In the genomic region with DNA sequence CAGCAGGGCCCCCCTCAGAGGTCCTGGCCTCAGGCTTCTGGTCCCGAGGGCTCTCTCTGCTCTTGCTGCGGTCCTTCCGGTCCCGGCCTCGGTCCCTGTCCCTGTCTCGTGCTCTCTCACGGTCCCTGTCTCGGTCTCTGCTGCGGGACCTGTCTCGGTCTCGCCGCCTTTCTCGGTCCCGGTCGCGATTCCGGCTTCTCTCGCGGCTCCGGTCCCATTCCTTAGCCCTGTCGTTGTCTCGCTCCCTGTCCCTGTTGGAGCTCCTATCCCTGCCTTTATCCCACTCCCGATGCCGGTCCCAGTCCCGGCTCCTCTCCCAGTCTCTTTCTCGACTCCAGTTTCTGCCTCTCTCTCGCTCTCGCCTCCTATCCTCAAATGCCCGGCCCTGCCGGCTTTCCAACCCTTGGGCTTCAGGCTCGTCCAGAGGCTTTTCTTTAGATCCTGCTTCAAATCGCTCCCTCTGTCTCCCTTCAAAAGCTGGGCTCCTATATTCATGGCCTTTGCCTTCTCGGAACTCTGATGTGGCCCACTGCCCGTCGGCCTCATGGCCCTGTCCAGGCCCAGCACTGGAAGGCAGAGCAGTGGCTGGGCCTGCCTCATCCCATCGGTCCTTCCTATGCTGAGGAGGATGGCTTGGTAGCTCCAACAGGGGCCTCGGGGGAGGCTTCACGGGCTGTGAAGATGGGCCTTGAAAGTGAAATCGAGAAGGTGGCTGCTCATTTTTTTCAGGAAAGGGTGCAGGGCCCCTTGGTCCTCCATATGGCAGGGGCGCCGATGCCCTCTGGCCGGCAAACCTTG, we compare ENCODE assay signal across 8 mouse cellular contexts. TPM values are rescaled to one million over a fixed set of nuclear protein-coding genes. Genes with fewer than 3 reads are reported as not detected.
DNase-seq lines count a peak whose midpoint lies in the region; ATAC-seq and TF ChIP-seq lines count a peak whose summit lies in the region.

No protein-coding gene starts in this region.

- peak overlapping the region; percentile 55 for H3K4me2 ChIP-seq in heart, embryonic 12.5 days
- H3K4me2 ChIP-seq in heart, postnatal 0 days (ENCODE audit: low read depth, low read length) = peak overlapping the region; percentile 27

- H3K4me1 ChIP-seq in heart, embryonic 12.5 days (replicated peaks) = peaks cover 6% of the 10 kb centered on the region; the same call in 1 of the 2 replicates
- H3K4me1 ChIP-seq in heart, postnatal 0 days (ENCODE audit: control insufficient read depth, insufficient read depth) = no peaks in the 10 kb centered on the region
- peaks cover 25% of the 10 kb centered on the region for H3K4me1 ChIP-seq in midbrain, embryonic 10.5 days

- peak overlapping the region; percentile 61; the same call in 1 of the 2 replicates for H3K9ac ChIP-seq in heart, embryonic 12.5 days
- 0 out of 2 replicates have a peak overlapping the region, but pooled peaks have one; percentile 48 for H3K9ac ChIP-seq in heart, postnatal 0 days (replicated peaks; ENCODE audit: low read depth, low read length)

- peaks cover 26% of the 10 kb centered on the region for H3K36me3 ChIP-seq in heart, embryonic 12.5 days
- H3K36me3 ChIP-seq in heart, postnatal 0 days (replicated peaks; ENCODE audit: control insufficient read depth, insufficient read depth, low read length) = peaks cover 19% of the 10 kb centered on the region
- peaks cover 31% of the 10 kb centered on the region for H3K36me3 ChIP-seq in midbrain, embryonic 10.5 days

- no peak for ATAC-seq in heart, embryonic 12.5 days (ENCODE audit: insufficient number of reproducible peaks, low FRiP score)
- peak; percentile 31; the same call in 1 of the 2 replicates for ATAC-seq in heart, postnatal 0 days (ENCODE audit: insufficient read depth, low read depth)

- H3K27ac ChIP-seq in heart, embryonic 12.5 days (ENCODE audit: poor library complexity, severe bottlenecking) = no peak overlapping the region
- H3K27ac ChIP-seq in heart, postnatal 0 days (ENCODE audit: low read depth) = no peak overlapping the region
- H3K27ac ChIP-seq in midbrain, embryonic 10.5 days (replicated peaks) = peak overlapping the region; percentile 82

- WGBS in heart, embryonic 12.5 days = 31% methylated on average over 42 of the region's 42 CpGs
- WGBS in heart, postnatal 0 days = 31% methylated on average over 42 of the region's 42 CpGs
- WGBS in midbrain, embryonic 10.5 days = 31% methylated on average over 42 of the region's 42 CpGs

- peak overlapping the region; percentile 17 for H3K4me3 ChIP-seq in heart, embryonic 12.5 days
- H3K4me3 ChIP-seq in heart, postnatal 0 days (ENCODE audit: low read depth, low read length) = peak overlapping the region; percentile 7; the same call in 1 of the 2 replicates
- peak overlapping the region; percentile 46 for H3K4me3 ChIP-seq in midbrain, embryonic 10.5 days

- no peak for DNase-seq in heart, adult 8-10 months (ENCODE audit: low spot score)
- peak; percentile 32 for DNase-seq in cerebellum, adult 8-10 months
- DNase-seq in heart, postnatal 0 days (ENCODE audit: low spot score) = no peak
- peak; percentile 44 for DNase-seq in midbrain, embryonic 10.5 days (ENCODE audit: low spot score)
- no peak for DNase-seq in thymus, postnatal 36 days
- no peak for DNase-seq in urinary bladder, postnatal 14 days (ENCODE audit: low spot score)
- DNase-seq in frontal cortex, adult 2 months (ENCODE audit: extremely low spot score in 1 of 2, low spot score in 1 of 2) = no peak

- H3K27me3 ChIP-seq in heart, embryonic 12.5 days (replicated peaks) = no peaks in the 10 kb centered on the region
- H3K27me3 ChIP-seq in heart, postnatal 0 days (ENCODE audit: control insufficient read depth, insufficient read depth, low read length) = no peaks in the 10 kb centered on the region
- no peaks in the 10 kb centered on the region for H3K27me3 ChIP-seq in midbrain, embryonic 10.5 days (ENCODE audit: low read depth, poor library complexity, severe bottlenecking)

- no peak for TF ChIP-seq EP300 in heart, postnatal 0 days (IDR thresholded peaks at IDR 0.05; ENCODE audit: low read depth)

- TF ChIP-seq CTCF in heart, postnatal 0 days (IDR thresholded peaks at IDR 0.05; ENCODE audit: low read depth) = no peak

- H3K9me3 ChIP-seq in heart, embryonic 12.5 days (replicated peaks) = no peaks in the 10 kb centered on the region
- no peaks in the 10 kb centered on the region for H3K9me3 ChIP-seq in heart, postnatal 0 days (replicated peaks; ENCODE audit: control insufficient read depth, low read length)
- no peaks in the 10 kb centered on the region for H3K9me3 ChIP-seq in midbrain, embryonic 10.5 days (replicated peaks)

RNA-seq across cellular contexts. Expression of gene Tcfl5, which starts 17.0 kb away (rescaled TPM):
- polyA plus RNA-seq in heart, embryonic 12.5 days (2016; fragmentation: Nextera tagmentation; extraction: Ambion mirVana) = 0.13 TPM in 1 of 2 replicates, not detected in the other
- not detected for total RNA-seq in heart, adult 8-10 months (2022)
- 0.04 and 0.12 TPM in 2 replicates for total RNA-seq in heart, postnatal 0 days (2014; rRNA removed; ENCODE audit: low replicate concordance)
- polyA plus RNA-seq in heart, postnatal 0 days (2015; fragmentation: Nextera tagmentation; extraction: Ambion mirVana) = not detected in 2 replicates
- 0.22 and 0.26 TPM in 2 replicates for polyA plus RNA-seq in midbrain, embryonic 10.5 days (2016; fragmentation: Nextera tagmentation; extraction: Ambion mirVana)
- polyA plus RNA-seq in frontal cortex, adult 2 months (2012; rRNA removed) = 0.86 and 0.92 TPM in 2 replicates

RNA-seq across cellular contexts. Expression of gene Dido1, which starts 50.2 kb away (rescaled TPM):
- polyA plus RNA-seq in heart, embryonic 12.5 days (2016; fragmentation: Nextera tagmentation; extraction: Ambion mirVana) = 23.6 and 24.2 TPM in 2 replicates
- total RNA-seq in heart, adult 8-10 months (2022) = 10 to 100 TPM; 25.2 to 35.9 (median 31.1) TPM
- total RNA-seq in heart, postnatal 0 days (2014; rRNA removed; ENCODE audit: low replicate concordance) = 22.8 and 28.3 TPM in 2 replicates
- polyA plus RNA-seq in heart, postnatal 0 days (2015; fragmentation: Nextera tagmentation; extraction: Ambion mirVana) = 9.9 and 12.2 TPM in 2 replicates
- polyA plus RNA-seq in midbrain, embryonic 10.5 days (2016; fragmentation: Nextera tagmentation; extraction: Ambion mirVana) = 30.9 and 34.6 TPM in 2 replicates
- polyA plus RNA-seq in frontal cortex, adult 2 months (2012; rRNA removed) = 36.9 and 39.7 TPM in 2 replicates

RNA-seq across cellular contexts. Expression of gene Gid8, which starts 50.4 kb away (rescaled TPM):
- 45.3 and 47.8 TPM in 2 replicates for polyA plus RNA-seq in heart, embryonic 12.5 days (2016; fragmentation: Nextera tagmentation; extraction: Ambion mirVana)
- 10 to 100 TPM; 57.6 to 66.1 (median 59.5) TPM for total RNA-seq in heart, adult 8-10 months (2022)
- 26.7 and 29.8 TPM in 2 replicates for total RNA-seq in heart, postnatal 0 days (2014; rRNA removed; ENCODE audit: low replicate concordance)
- polyA plus RNA-seq in heart, postnatal 0 days (2015; fragmentation: Nextera tagmentation; extraction: Ambion mirVana) = 51.9 and 52.6 TPM in 2 replicates
- polyA plus RNA-seq in midbrain, embryonic 10.5 days (2016; fragmentation: Nextera tagmentation; extraction: Ambion mirVana) = 50.2 TPM in 2 replicates
- polyA plus RNA-seq in frontal cortex, adult 2 months (2012; rRNA removed) = 57.0 and 57.7 TPM in 2 replicates

Comparison
In these comparisons a context has a peak if more than half of its experiments do, and no peak if none do; other contexts are left out.
1. DNase-seq: peak in cerebellum, adult 8-10 months (single experiment) and midbrain, embryonic 10.5 days (single experiment); none in heart, adult 8-10 months (single experiment), heart, postnatal 0 days (single experiment), thymus, postnatal 36 days (0 of 2), urinary bladder, postnatal 14 days (single experiment) and frontal cortex, adult 2 months (0 of 2).
2. Peak in every context shown above with its lines, with median percentiles within 50 percentile points of each other: H3K4me3 ChIP-seq.